Mouse (Mus musculus): ENCODE results near the gene Cse1l. TPM values are rescaled to one million over a fixed set of nuclear protein-coding genes. Genes with fewer than 3 reads are reported as not detected.

Cse1l gene
- polyA plus RNA-seq, 2 experiments = 33.9 to 63.9 TPM

DNA sequence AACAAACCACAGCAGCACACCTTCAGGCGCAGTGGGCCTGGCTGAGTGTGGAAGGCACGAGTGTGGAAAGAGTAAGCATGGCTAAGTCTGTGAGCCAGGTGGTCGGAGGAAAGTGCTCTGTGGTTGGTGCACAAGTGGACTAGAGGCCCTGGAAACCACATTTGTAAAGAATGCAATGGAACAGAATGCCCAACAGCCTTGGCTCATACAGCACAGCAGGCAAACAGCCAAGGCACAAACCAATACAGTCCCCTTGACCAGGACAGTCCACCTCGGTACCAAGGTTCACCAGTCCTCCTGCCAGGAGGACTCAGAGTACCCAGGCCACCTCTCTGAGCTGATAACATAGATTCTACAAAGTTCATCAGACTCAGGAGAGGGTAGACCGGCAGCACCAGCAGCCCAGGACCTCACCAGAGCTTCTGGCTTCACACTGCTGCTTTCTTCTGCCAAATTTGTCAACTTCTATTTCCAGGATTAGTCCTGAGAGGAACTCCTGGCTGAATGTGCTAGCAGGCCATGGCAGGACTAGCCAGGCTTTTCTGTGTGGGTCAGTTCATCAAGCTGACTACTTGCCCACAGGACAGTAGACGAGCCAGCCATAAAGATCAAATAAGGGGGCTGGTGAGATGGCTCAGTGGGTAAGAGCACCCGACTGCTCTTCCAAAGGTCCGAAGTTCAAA, 54.9 kb downstream of the Cse1l start:
- no peak overlapping the region for H3K4me2 ChIP-seq (ENCODE audit: low read depth)
- no peaks in the 10 kb centered on the region for H3K27me3 ChIP-seq (ENCODE audit: control insufficient read depth, insufficient read depth, low read length)
- no peaks in the 10 kb centered on the region; a peak in 1 of 4 replicates for H3K4me1 ChIP-seq (replicated peaks; ENCODE audit: control insufficient read depth in 2 of 2, insufficient read depth in 2 of 2, low read length in 1 of 2)
- H3K4me3 ChIP-seq (ENCODE audit: insufficient read depth in 1 of 2, low read depth in 2 of 2, low read length in 2 of 2) = no peak overlapping the region
- no peaks in the 10 kb centered on the region for H3K9me3 ChIP-seq (ENCODE audit: control insufficient read depth, low read length)
- DNase-seq (ENCODE audit: low read depth in 3 of 3, low spot score in 3 of 3) = no peak
- WGBS (ENCODE audit: insufficient replicate concordance) = 74% methylated on average over 8 of the region's 8 CpGs
- no peak for TF ChIP-seq EP300 (IDR thresholded peaks at IDR 0.05; ENCODE audit: low read depth)
- no peak for TF ChIP-seq CTCF (IDR thresholded peaks at IDR 0.05; ENCODE audit: low read depth)
- no peak overlapping the region for H3K9ac ChIP-seq (replicated peaks)
- peaks cover 4% of the 10 kb centered on the region; the same call in 1 of the 2 replicates for H3K36me3 ChIP-seq (replicated peaks; ENCODE audit: control insufficient read depth, insufficient read depth, low read depth)
- ATAC-seq (ENCODE audit: insufficient read depth) = no peak
- H3K27ac ChIP-seq = no peak overlapping the region

DNA sequence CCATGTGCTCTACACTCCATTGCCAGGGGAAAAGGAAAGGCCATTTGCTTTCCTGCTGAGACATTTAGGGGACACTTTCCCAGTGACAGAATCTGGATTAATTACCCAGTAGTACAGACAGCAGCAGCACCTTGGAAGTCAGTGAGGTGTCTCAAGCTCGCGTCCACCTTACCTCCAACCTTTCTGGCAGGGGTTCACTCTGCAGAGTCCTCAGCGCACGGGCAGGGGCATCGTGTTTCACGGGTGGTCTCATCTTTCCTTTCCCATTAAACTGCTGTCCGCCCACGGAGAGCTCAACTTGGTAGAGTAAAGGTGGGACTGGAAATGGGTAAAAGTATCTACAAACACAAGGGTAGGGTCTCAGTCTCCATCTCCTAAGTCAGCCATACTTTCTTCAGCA, 57.4 kb downstream of the Cse1l start:
- ATAC-seq (ENCODE audit: insufficient read depth) = no peak
- Histone ChIP-seq H3K36me3 (replicated peaks; ENCODE audit: control insufficient read depth, insufficient read depth, low read depth) (peaks cover 4% of the 10 kb centered on the region; the same call in 1 of the 2 replicates), H3K4me2 (ENCODE audit: low read depth) (no peak overlapping the region), H3K4me1 (replicated peaks; ENCODE audit: control insufficient read depth in 2 of 2, insufficient read depth in 2 of 2, low read length in 1 of 2) (no peaks in the 10 kb centered on the region; a peak in 1 of 4 replicates), H3K9ac (replicated peaks) (no peak overlapping the region), H3K4me3 (ENCODE audit: insufficient read depth in 1 of 2, low read depth in 2 of 2, low read length in 2 of 2) (no peak overlapping the region), H3K9me3 (ENCODE audit: control insufficient read depth, low read length) (no peaks in the 10 kb centered on the region), H3K27me3 (ENCODE audit: control insufficient read depth, insufficient read depth, low read length) (no peaks in the 10 kb centered on the region), H3K27ac (no peak overlapping the region)
- no peak for TF ChIP-seq EP300 (IDR thresholded peaks at IDR 0.05; ENCODE audit: low read depth)
- DNase-seq (ENCODE audit: low read depth in 3 of 3, low spot score in 3 of 3) = no peak
- WGBS (ENCODE audit: insufficient replicate concordance) = 80% methylated on average over 8 of the region's 8 CpGs

DNA sequence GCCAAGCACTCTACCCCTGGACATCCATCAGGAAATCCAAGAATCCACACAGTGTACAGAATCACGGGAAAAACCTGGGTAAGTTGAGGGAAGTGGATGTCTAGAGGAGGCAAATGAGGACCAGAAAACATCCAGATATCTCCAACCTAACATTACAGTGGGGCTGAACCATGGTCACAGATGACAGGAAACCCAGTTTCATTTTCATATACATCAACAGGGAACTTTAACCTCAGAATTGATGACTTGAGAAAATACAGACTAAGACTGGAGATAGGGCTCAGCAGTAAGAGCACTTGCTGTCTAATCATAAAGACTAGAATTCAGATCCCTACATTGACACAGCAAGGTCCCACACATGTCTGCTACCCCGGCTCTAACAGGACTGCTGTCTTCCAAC, 58.9 kb downstream of the Cse1l start:
- no peak overlapping the region for H3K9ac ChIP-seq (replicated peaks)
- peaks cover 0 to under 1% of the 10 kb centered on the region in 2 experiments; a peak in 1 of 4 replicates for H3K4me1 ChIP-seq (replicated peaks; ENCODE audit: control insufficient read depth in 2 of 2, insufficient read depth in 2 of 2, low read length in 1 of 2)
- 67% methylated on average over 2 of the region's 2 CpGs for WGBS (ENCODE audit: insufficient replicate concordance)
- ATAC-seq (ENCODE audit: insufficient read depth) = no peak
- H3K27ac ChIP-seq = no peak overlapping the region
- no peak overlapping the region for H3K4me2 ChIP-seq (ENCODE audit: low read depth)
- H3K36me3 ChIP-seq (replicated peaks; ENCODE audit: control insufficient read depth, insufficient read depth, low read depth) = no peaks in the 10 kb centered on the region; the same call in 1 of the 2 replicates
- DNase-seq (ENCODE audit: low read depth in 3 of 3, low spot score in 3 of 3) = no peak
- no peaks in the 10 kb centered on the region for H3K27me3 ChIP-seq (ENCODE audit: control insufficient read depth, insufficient read depth, low read length)
- H3K9me3 ChIP-seq (ENCODE audit: control insufficient read depth, low read length) = no peaks in the 10 kb centered on the region
- no peak for TF ChIP-seq EP300 (IDR thresholded peaks at IDR 0.05; ENCODE audit: low read depth)
- TF ChIP-seq CTCF (IDR thresholded peaks at IDR 0.05; ENCODE audit: low read depth) = no peak
- H3K4me3 ChIP-seq (ENCODE audit: insufficient read depth in 1 of 2, low read depth in 2 of 2, low read length in 2 of 2) = no peak overlapping the region

DNA sequence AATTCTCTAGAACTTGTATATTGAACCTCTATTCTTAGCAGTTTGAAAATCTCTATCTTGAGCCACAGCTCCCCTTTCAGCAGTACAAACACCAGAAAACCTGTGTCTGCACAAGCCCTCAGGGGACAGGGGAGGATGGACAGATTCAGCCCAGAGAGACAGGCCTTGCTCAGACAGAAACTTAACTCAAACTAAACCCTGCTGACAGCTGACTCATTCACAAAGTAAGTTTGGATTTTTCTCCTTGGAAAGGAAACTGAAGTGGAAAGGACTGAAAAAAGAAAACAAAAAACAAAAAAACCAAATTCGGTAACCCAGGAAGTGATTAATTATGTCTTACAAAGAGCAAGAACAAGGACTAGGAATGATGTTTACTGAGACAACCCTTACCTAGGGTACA, 67.3 kb downstream of the Cse1l start:
- DNase-seq (ENCODE audit: low read depth in 3 of 3, low spot score in 3 of 3) = no peak
- Histone ChIP-seq H3K27me3 (ENCODE audit: control insufficient read depth, insufficient read depth, low read length) (no peaks in the 10 kb centered on the region), H3K4me1 (replicated peaks; ENCODE audit: control insufficient read depth in 2 of 2, insufficient read depth in 2 of 2, low read length in 1 of 2) (peaks cover 14 to 27% of the 10 kb centered on the region in 2 experiments), H3K9me3 (ENCODE audit: control insufficient read depth, low read length) (no peaks in the 10 kb centered on the region), H3K4me3 (ENCODE audit: insufficient read depth in 1 of 2, low read depth in 2 of 2, low read length in 2 of 2) (no peak overlapping the region), H3K4me2 (ENCODE audit: low read depth) (no peak overlapping the region), H3K9ac (replicated peaks) (no peak overlapping the region), H3K27ac (no peak overlapping the region), H3K36me3 (replicated peaks; ENCODE audit: control insufficient read depth, insufficient read depth, low read depth) (no peaks in the 10 kb centered on the region)
- no peak for ATAC-seq (ENCODE audit: insufficient read depth)
- WGBS (ENCODE audit: insufficient replicate concordance) = 50% methylated on average over 1 of the region's 1 CpGs
- TF ChIP-seq EP300 (IDR thresholded peaks at IDR 0.05; ENCODE audit: low read depth) = no peak
- TF ChIP-seq CTCF (IDR thresholded peaks at IDR 0.05; ENCODE audit: low read depth) = no peak

DNA sequence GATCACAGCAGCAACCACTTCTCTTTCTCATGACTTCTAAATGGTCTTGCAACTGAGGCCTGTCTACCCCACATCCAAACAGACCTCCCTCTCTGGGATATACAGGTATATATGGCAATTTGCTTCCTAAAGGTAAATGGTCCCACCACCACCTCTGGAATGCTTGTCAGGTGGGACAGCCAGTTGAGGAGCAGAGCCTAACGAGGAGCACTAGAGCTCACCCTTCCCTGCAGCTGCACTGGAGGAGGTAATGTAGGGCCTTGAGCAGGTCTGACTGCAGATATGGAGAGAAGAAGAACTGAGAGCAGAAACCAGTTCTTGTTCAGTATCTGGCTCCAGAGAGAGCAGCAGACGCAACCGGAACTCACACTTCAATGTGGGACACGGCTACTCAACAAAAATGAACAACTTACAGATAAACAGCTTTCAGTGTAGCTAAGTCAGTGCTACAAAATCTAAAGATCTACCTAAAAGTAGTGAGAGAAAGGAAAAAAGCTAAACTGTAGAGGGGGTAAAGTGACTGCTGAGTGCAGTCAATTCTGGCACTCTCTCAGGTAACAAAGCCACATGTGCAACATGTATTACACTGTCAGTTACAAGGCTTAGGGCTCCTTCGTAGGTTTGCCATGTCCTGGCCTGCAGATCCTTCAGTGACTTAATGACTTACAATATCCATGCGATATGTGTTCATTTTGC, 68.5 kb downstream of the Cse1l start:
- Histone ChIP-seq H3K4me3 (ENCODE audit: insufficient read depth in 1 of 2, low read depth in 2 of 2, low read length in 2 of 2) (no peak overlapping the region), H3K9me3 (ENCODE audit: control insufficient read depth, low read length) (no peaks in the 10 kb centered on the region), H3K36me3 (replicated peaks; ENCODE audit: control insufficient read depth, insufficient read depth, low read depth) (no peaks in the 10 kb centered on the region), H3K4me1 (replicated peaks; ENCODE audit: control insufficient read depth in 2 of 2, insufficient read depth in 2 of 2, low read length in 1 of 2) (peaks cover 14 to 27% of the 10 kb centered on the region in 2 experiments), H3K9ac (replicated peaks) (no peak overlapping the region), H3K27ac (no peak overlapping the region; the same call in 1 of the 2 replicates), H3K4me2 (ENCODE audit: low read depth) (no peak overlapping the region), H3K27me3 (ENCODE audit: control insufficient read depth, insufficient read depth, low read length) (no peaks in the 10 kb centered on the region)
- ATAC-seq (ENCODE audit: insufficient read depth) (no peak), DNase-seq (ENCODE audit: low read depth in 3 of 3, low spot score in 3 of 3) (no peak)
- WGBS (ENCODE audit: insufficient replicate concordance) = 47% methylated on average over 6 of the region's 6 CpGs
- TF ChIP-seq EP300 (IDR thresholded peaks at IDR 0.05; ENCODE audit: low read depth) (no peak), CTCF (IDR thresholded peaks at IDR 0.05; ENCODE audit: low read depth) (no peak)

All from liver, embryonic 14.5 days (tissue).